Mouse (Mus musculus): ENCODE data around the gene Mettl26.

Mettl26 gene

GRCm38 (mm10) chr17:25837076-25837410 is 37.8 kb upstream of the Mettl26 start, which contains the start of gene Rhbdl1:
TSS of gene Rhbdl1 (minus strand) at chr17:25837295.
- no peak for DNase-seq (ENCODE audit: extremely low read depth, low read depth, low spot score)

DNA sequence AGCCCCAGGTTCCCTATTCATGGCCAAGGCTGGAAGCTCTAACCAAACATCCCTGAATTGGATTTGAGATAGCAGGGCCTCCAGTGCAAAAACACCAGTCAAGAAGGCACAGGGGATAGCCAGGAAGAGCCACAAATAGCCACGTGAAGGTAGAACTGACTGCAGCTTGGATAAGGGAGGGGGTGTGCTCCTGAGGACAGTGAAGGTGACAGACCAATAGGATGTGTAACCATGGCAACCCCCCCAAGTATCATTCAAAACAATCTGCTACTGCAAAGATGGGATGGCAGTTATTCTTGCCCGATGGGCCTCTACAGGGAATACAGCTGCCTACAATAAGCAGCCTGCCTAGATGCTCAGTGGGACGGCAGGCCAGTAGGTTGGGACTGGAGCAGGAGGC is 37.3 kb upstream of the Mettl26 start:
- no peak for DNase-seq (ENCODE audit: extremely low read depth, low read depth, low spot score)

- no peak for DNase-seq (ENCODE audit: extremely low read depth, low read depth, low spot score)
These were observed 36.0 kb upstream of the Mettl26 start for GRCm38 (mm10) chr17:25838904-25839303.

GRCm38 (mm10) chr17:25839455-25840235 is 35.2 kb upstream of the Mettl26 start:
- DNase-seq (ENCODE audit: extremely low read depth, low read depth, low spot score) = no peak

- no peak for DNase-seq (ENCODE audit: extremely low read depth, low read depth, low spot score)
These were observed 34.4 kb upstream of the Mettl26 start for GRCm38 (mm10) chr17:25840519-25840918.

GRCm38 (mm10) chr17:25841117-25841880 is 33.6 kb upstream of the Mettl26 start, which contains the start of gene Gm20683:
TSS of gene Gm20683 (minus strand) at chr17:25841763.
- DNase-seq (ENCODE audit: extremely low read depth, low read depth, low spot score) = no peak

GRCm38 (mm10) chr17:25842509-25842908 is 32.4 kb upstream of the Mettl26 start:
- DNase-seq (ENCODE audit: extremely low read depth, low read depth, low spot score) = no peak

GRCm38 (mm10) chr17:25843122-25843521 is 31.8 kb upstream of the Mettl26 start:
- DNase-seq (ENCODE audit: extremely low read depth, low read depth, low spot score) = no peak

- no peak for DNase-seq (ENCODE audit: extremely low read depth, low read depth, low spot score)
These were observed 31.1 kb upstream of the Mettl26 start for GRCm38 (mm10) chr17:25843636-25844395.

DNA sequence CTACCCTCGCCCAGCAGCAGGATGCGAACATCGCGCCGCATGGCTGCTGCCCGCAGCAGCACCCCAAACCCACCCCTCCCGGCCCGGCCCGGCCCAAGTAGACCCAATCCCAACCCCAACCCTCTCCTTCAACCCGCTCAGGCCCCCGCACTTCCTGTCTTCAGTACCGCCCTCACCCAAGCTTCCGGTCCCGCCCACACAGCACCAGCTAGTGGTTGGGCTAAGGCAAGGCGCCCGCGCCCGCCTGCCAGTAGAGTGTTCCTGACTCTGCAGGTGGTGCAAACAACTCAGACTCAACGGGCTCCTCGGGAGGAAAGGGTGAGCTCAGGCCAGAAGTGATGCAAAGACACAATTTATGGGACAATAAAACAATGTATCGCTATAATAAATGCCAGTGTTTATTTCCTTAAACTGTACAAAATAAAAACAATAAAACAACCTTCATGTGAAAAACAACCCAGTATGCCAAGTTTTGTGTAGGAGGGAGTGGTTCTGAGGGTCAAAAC is 30.4 kb upstream of the Mettl26 start, which contains the start of gene Rhot2:
TSS of gene Rhot2 (minus strand) at position 456 of the 506 bp plus-strand sequence.
- no peak for DNase-seq (ENCODE audit: extremely low read depth, low read depth, low spot score)

GRCm38 (mm10) chr17:25860229-25860628 is 14.6 kb upstream of the Mettl26 start:
- no peak for DNase-seq (ENCODE audit: extremely low read depth, low read depth, low spot score)

GRCm38 (mm10) chr17:25860832-25861703 is 13.8 kb upstream of the Mettl26 start, which contains the start of gene Wdr90:
TSS of gene Wdr90 (minus strand) at chr17:25861501.
- DNase-seq (ENCODE audit: extremely low read depth, low read depth, low spot score) = no peak

- no peak for DNase-seq (ENCODE audit: extremely low read depth, low read depth, low spot score)
These were observed 12.9 kb upstream of the Mettl26 start for GRCm38 (mm10) chr17:25861704-25862612.

DNA sequence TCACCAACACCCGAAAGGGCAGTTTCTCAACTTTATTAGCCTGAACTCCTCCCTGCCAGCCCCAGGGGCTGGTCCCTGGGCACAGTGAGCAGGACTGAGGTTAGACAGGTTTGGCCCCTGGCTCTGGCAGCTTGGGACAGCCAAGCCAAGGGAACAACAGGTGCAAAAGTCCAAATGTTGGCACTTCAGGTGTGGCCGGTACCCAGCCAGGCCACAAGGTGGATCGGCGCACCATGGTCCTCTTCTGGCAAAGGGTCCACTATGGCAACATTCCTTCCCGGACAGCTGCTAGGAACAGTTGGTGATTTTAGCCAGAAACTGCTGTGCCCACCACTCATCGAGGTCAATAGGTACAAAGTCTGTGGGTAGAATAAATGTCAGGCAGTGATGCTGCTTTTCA is 11.2 kb upstream of the Mettl26 start:
- no peak for DNase-seq (ENCODE audit: extremely low read depth, low read depth, low spot score)

DNA sequence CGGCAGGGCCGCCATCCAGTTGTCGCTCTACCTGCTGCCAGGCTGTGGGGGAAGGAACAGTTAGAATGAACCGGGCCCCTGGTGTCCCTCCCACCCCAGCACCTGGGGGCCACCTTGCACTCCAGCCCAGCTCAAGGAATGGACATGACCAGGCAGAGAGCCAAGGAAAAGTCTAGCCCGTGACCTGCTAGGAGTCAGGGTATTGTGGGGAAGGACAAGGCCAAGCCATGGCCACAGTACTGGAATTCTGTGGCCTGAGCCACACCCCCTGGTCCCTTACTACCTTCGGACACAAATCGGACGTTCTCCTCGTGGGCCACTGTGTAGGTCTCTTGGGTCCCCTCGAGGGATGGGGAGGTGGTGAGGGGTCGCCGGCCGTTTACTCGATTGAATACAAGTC is 10.6 kb upstream of the Mettl26 start:
- no peak for DNase-seq (ENCODE audit: extremely low read depth, low read depth, low spot score)

DNA sequence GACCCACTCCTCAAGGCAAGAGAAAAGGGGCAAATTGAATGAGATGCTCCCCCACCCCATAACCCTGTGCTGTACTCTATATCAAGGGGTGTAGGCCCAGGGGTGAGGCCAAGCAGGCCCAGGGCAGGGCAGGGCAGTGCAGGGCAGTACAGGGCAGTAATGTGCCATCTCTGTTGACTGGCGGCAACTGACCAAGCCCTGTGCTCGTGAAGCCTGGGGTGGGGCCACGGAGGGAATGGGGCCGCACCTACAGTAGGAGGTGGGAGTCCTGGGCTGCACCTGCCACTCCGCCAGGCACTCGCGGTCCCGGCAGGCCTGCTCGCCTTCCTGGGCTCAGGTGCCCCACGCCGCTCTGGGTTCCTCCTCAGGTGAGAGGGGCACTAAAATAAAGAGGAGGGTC is 9.6 kb upstream of the Mettl26 start:
- no peak for DNase-seq (ENCODE audit: extremely low read depth, low read depth, low spot score)

DNA sequence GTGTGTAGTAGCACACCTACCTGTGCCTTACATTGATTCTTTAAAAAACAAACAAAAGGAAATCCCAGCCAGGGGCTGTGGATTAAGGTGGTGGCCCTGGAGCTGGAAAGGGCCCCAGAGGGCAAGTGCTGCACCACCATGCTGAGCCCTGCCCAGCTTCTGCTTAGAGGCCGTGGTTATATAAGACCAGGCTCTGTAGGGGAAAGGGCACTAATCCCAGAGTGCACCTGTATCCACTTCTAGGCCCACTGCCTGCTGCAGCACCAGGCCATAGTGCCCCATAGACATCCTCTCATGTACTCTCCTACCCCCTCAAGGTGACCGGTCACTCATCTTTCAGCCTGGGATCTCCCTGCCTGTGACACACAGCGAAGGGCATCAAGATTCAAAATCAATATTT is 8.7 kb upstream of the Mettl26 start:
- DNase-seq (ENCODE audit: extremely low read depth, low read depth, low spot score) = no peak

GRCm38 (mm10) chr17:25867509-25867835 is 7.4 kb upstream of the Mettl26 start:
- no peak for DNase-seq (ENCODE audit: extremely low read depth, low read depth, low spot score)
